Mouse (Mus musculus) left cerebral cortex, postnatal 14 days (tissue): Measurements from ENCODE around the gene Dnm2. TPM values are rescaled to one million over a fixed set of nuclear protein-coding genes. Genes with fewer than 3 reads are reported as not detected.
"Not testable (repeated sequence)": the region's sequence is repeated elsewhere in the genome, so short reads cannot be mapped to it uniquely, and the experiment has no call there.

Source experiments
- DNase-seq, 2 experiments: peaks; one replicate each; pipeline ENCODE4 v3.0.0; 2021 to 2022; ENCODE audit warnings: low spot score in 2 of 2, mixed read lengths in 1 of 2
- intact Hi-C: fragments of 180-260 bp; cut with DNase I; formaldehyde crosslinking; loops from one replicate; pipeline ENCODE4 v1.15.1; 2025
- total RNA-seq, 2 experiments: library from RNA; stranded (reverse); gene quantifications; 2 replicates each; pipeline ENCODE4 v1.2.3; 2021

Dnm2 gene
- total RNA-seq, 2 experiments from 2014 or later = 55.8 to 65.8 TPM

- DNase-seq = no peak
These were observed 69.2 kb downstream of the Dnm2 start for GRCm38 (mm10) chr9:21493907-21494306.

GRCm38 (mm10) chr9:21494726-21495125, 70.0 kb downstream of the Dnm2 start:
- peak; percentile 21 to 64 for DNase-seq
- intact Hi-C loops = no loop called here

More at GRCm38 (mm10) chr9:21493907-21494306, 69.2 kb downstream of the Dnm2 start:
- intact Hi-C loops = no loop called here

- peak in 1 of 2 experiments; percentile 48 for DNase-seq
These were observed 71.8 kb downstream of the Dnm2 start for GRCm38 (mm10) chr9:21496308-21497049.

GRCm38 (mm10) chr9:21497050-21497542, 72.4 kb downstream of the Dnm2 start:
- intact Hi-C loops = no loop called here
- DNase-seq = peak; percentile 24 to 37

More at GRCm38 (mm10) chr9:21496308-21497049, 71.8 kb downstream of the Dnm2 start:
- intact Hi-C loops = no loop called here

GRCm38 (mm10) chr9:21497664-21498063, 73.0 kb downstream of the Dnm2 start:
- intact Hi-C loops = no loop called here

GRCm38 (mm10) chr9:21498284-21498902, 73.7 kb downstream of the Dnm2 start:
- no peak for DNase-seq
- intact Hi-C loops = no loop called here

More at GRCm38 (mm10) chr9:21497664-21498063, 73.0 kb downstream of the Dnm2 start:
- no peak for DNase-seq

- no peak for DNase-seq
- intact Hi-C loops = no loop called here
These were observed 78.6 kb downstream of the Dnm2 start for GRCm38 (mm10) chr9:21503352-21503751.

- intact Hi-C loops = no loop called here
- no peak for DNase-seq
These were observed 81.1 kb downstream of the Dnm2 start for GRCm38 (mm10) chr9:21505767-21506166.

- intact Hi-C loops = no loop called here
- no peak for DNase-seq
These were observed 83.2 kb downstream of the Dnm2 start for GRCm38 (mm10) chr9:21507753-21508430.

GRCm38 (mm10) chr9:21508871-21509404, 84.2 kb downstream of the Dnm2 start:
- intact Hi-C loops = no loop called here
- no peak for DNase-seq

- intact Hi-C loops = no loop called here
- peak; percentile 93 to 96 for DNase-seq
These were observed 85.3 kb downstream of the Dnm2 start, which contains the start of gene Tmed1 for GRCm38 (mm10) chr9:21509772-21510688. TSS of gene Tmed1 (minus strand) at chr9:21510252.

- intact Hi-C loops = no loop called here
- no peak for DNase-seq
These were observed 85.9 kb downstream of the Dnm2 start for GRCm38 (mm10) chr9:21510689-21511015.

- intact Hi-C loops = no loop called here
- no peak for DNase-seq
These were observed 86.3 kb downstream of the Dnm2 start for GRCm38 (mm10) chr9:21511052-21511451.

GRCm38 (mm10) chr9:21513466-21513865, 88.8 kb downstream of the Dnm2 start:
- DNase-seq = no peak
- intact Hi-C loops = no loop called here

GRCm38 (mm10) chr9:21517947-21518495, 93.3 kb downstream of the Dnm2 start:
- intact Hi-C loops = no loop called here
- DNase-seq = no peak

GRCm38 (mm10) chr9:21518690-21519089, 94.0 kb downstream of the Dnm2 start:
- intact Hi-C loops, DNase-seq: not testable (repeated sequence)

- DNase-seq = no peak
- intact Hi-C loops = no loop called here
These were observed 100.6 kb downstream of the Dnm2 start for GRCm38 (mm10) chr9:21525142-21525936.
